Mouse (Mus musculus) CD4-positive, CD25-positive, alpha-beta regulatory T cell, adult 4 months (primary cell): ENCODE data around the gene Dpy19l1. TPM values are rescaled to one million over a fixed set of nuclear protein-coding genes. Genes with fewer than 3 reads are reported as not detected.

ENCODE experiments used
- polyA plus RNA-seq, 2 experiments: library from polyadenylated mRNA; unstranded; fragments of 100-300 nt; shearing (Covaris generic); gene quantifications; one replicate each; pipeline ENCODE4 v1.2.1; 2017

Dpy19l1 gene
- polyA plus RNA-seq, 2 experiments from 2014 or later, result 3.6 to 7.2 TPM

Other genes with a start within 250 kb of the Dpy19l1 start
- gene Cypt4, start 122.1 kb upstream of the Dpy19l1 start, polyA plus RNA-seq, result not detected
- not detected for gene Dpy19l2, start 193.2 kb upstream of the Dpy19l1 start, polyA plus RNA-seq